Mouse (Mus musculus) neural tube, embryonic 11.5 days (tissue): ENCODE results near the gene AC134908.4. TPM values are rescaled to one million over a fixed set of nuclear protein-coding genes. Genes with fewer than 3 reads are reported as not detected.

Experiments used
- ATAC-seq: fragments of 200-750 bp; cut with Nextera tagmentation; 2 replicates; pipeline ENCODE4 v1.8.0; 2017; ENCODE audit warnings: moderate number of reproducible peaks, mild to moderate bottlenecking, moderate TSS enrichment, moderate library complexity; ENCODE audit not compliant: insufficient read depth, low FRiP score, low TSS enrichment
- DNase-seq: peaks from one replicate; pipeline ENCODE4 v3.0.0-alpha.2; 2015; ENCODE audit warnings: low spot score
- H3K27ac ChIP-seq: fragments of 300-500 bp; sonication (generic); 2 replicates; pipeline ENCODE4 v1.5.1; 2014; ENCODE audit warnings: low read depth, mild to moderate bottlenecking, low read length
- H3K27me3 ChIP-seq: fragments of 300-500 bp; sonication (generic); 2 replicates; pipeline ENCODE4 v1.6.1; 2014; ENCODE audit warnings: mild to moderate bottlenecking, low read length, mixed read lengths; ENCODE audit not compliant: control insufficient read depth, insufficient read depth
- H3K36me3 ChIP-seq: fragments of 300-500 bp; sonication (generic); 2 replicates; pipeline ENCODE4 v1.6.1; 2014; ENCODE audit warnings: mild to moderate bottlenecking, low read length, moderate library complexity, mixed read lengths; ENCODE audit not compliant: control insufficient read depth, insufficient read depth
- H3K4me1 ChIP-seq: fragments of 300-500 bp; sonication (generic); 2 replicates; pipeline ENCODE4 v1.6.1; 2014; ENCODE audit warnings: low read length, mixed read lengths; ENCODE audit not compliant: control insufficient read depth, insufficient read depth
- H3K4me2 ChIP-seq: fragments of 300-500 bp; sonication (generic); 2 replicates; pipeline ENCODE4 v1.6.1; 2014; ENCODE audit warnings: low read depth, mild to moderate bottlenecking, moderate library complexity
- H3K4me3 ChIP-seq: fragments of 300-500 bp; sonication (generic); 2 replicates; pipeline ENCODE4 v1.5.1; 2014; ENCODE audit warnings: low read depth, low read length
- H3K9ac ChIP-seq: fragments of 300-500 bp; sonication (generic); 2 replicates; pipeline ENCODE4 v1.6.1; 2014; ENCODE audit warnings: mild to moderate bottlenecking, low read length
- H3K9me3 ChIP-seq: fragments of 300-500 bp; sonication (generic); 2 replicates; pipeline ENCODE4 v1.6.1; 2016; ENCODE audit warnings: low read length; ENCODE audit not compliant: control insufficient read depth
- WGBS: fragments of 180-500 bp; shearing (Covaris S2); extraction: QIAGEN DNeasy Blood & Tissue Kit; methylation state at CpG from one replicate; pipeline ENCODE4 v1.1.7; 2014; 5-methylcytosine and 5-hydroxymethylcytosine counted together
- polyA plus RNA-seq: library from polyadenylated mRNA; unstranded; fragments of >200 nt; fragmentation: Nextera tagmentation; extraction: Ambion mirVana; gene quantifications from 2 replicates; pipeline ENCODE4 v1.2.1, GENCODE M21; 2014

Gene AC134908.4
- polyA plus RNA-seq, 1 experiment from 2014 or later, result 0.78 TPM

DNA sequence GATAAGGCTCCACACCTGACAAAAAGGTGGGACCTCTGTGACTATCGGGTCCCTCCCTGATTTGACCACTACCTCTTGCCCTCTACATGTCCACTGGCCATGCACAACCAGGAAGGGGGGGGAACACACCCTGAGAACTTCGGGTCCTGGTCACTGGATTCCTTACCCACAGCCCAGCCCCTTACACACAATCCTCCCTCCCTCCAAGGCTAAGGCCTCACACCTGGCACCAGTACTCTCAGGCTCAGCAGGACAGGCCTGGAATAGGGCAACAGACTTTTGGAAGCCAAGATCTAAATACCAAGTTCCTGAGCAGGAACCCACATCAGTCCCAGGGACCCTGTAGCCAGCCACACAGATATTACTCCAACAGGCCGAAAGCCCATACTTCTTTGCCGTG is 43.4 kb upstream of the AC134908.4 start:
- Histone ChIP-seq H3K4me2 (no peak overlapping the region), H3K36me3 (peaks cover 27% of the 10 kb centered on the region), H3K4me1 (peaks cover 44% of the 10 kb centered on the region), H3K9ac (no peak overlapping the region), H3K4me3 (no peak overlapping the region), H3K9me3 (no peaks in the 10 kb centered on the region), H3K27me3 (no peaks in the 10 kb centered on the region), H3K27ac (no peak overlapping the region)
- 86% methylated on average over 4 of the region's 4 CpGs for WGBS
- no peak for DNase-seq
- ATAC-seq, result no peak

GRCm38 (mm10) chr17:25837533-25837932 is 42.1 kb upstream of the AC134908.4 start:
- Histone ChIP-seq H3K4me2 (peak overlapping the region; percentile 68; the same call in 1 of the 2 replicates), H3K4me1 (peaks cover 41% of the 10 kb centered on the region), H3K9ac (peak overlapping the region; percentile 68; the same call in 1 of the 2 replicates), H3K36me3 (peaks cover 27% of the 10 kb centered on the region), H3K27me3 (no peaks in the 10 kb centered on the region), H3K27ac (peak overlapping the region; percentile 67), H3K9me3 (no peaks in the 10 kb centered on the region), H3K4me3 (no peak overlapping the region)
- peak; percentile 31 for DNase-seq
- 49% methylated on average over 3 of the region's 3 CpGs for WGBS
- no peak for ATAC-seq

- Histone ChIP-seq H3K27ac (peak within 1 kb of the TSS; percentile 67), H3K4me1 (peaks cover 44% of the 10 kb centered on the region), H3K4me3 (peak within 1 kb of the TSS; percentile 29), H3K36me3 (peaks cover 27% of the 10 kb centered on the region), H3K9me3 (no peaks in the 10 kb centered on the region), H3K4me2 (peak within 1 kb of the TSS; percentile 68), H3K27me3 (no peaks in the 10 kb centered on the region), H3K9ac (peak within 1 kb of the TSS; percentile 68)
- WGBS, result 2% methylated on average over 29 of the region's 29 CpGs
- DNase-seq, result peak; percentile 76
- no peak for ATAC-seq
Measured at GRCm38 (mm10) chr17:25837076-25837410, 41.6 kb upstream of the AC134908.4 start, which contains the start of gene Rhbdl1. TSS of gene Rhbdl1 (minus strand) at chr17:25837295.

DNA sequence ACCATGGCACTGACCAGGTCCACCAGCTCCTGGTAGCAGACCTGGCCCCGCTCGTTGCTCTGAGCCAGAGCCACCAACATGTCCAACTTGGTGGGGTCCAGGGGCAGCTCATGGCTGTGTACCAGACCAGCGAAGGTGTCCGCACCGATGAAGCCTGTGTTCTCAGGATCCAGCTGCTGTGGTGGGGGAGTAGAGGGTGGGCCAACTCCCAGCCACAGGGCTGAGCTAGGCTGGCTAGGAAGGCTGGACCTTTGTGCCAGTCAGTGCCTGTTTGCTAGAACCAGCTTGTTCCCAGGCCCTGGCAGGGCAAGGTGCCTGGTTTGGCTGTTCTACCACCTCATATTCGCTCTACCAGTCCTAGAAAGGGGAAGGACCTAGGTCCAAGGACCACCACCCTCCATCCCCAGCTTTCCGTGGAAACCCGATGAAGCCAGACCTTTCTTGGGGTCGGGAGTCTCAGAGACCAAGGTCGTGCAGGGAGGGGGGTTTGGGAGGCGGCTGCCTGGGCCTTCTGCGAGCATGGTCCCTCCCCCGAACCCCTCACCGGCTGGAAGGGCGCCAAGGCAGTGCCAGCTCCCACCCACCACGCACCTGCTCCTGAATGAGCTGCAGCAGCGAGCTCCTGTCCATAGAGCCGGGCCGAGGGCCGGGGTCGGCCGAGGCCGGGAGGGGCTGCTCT is 41.1 kb upstream of the AC134908.4 start:
- H3K4me2 ChIP-seq, result peak overlapping the region; percentile 68
- peak overlapping the region; percentile 68 for H3K9ac ChIP-seq
- H3K27me3 ChIP-seq, result no peaks in the 10 kb centered on the region
- peaks cover 27% of the 10 kb centered on the region for H3K36me3 ChIP-seq
- DNase-seq (no peak), ATAC-seq (no peak)
- peak overlapping the region; percentile 67 for H3K27ac ChIP-seq
- 27% methylated on average over 21 of the region's 23 CpGs for WGBS
- peaks cover 49% of the 10 kb centered on the region for H3K4me1 ChIP-seq
- H3K4me3 ChIP-seq, result peak overlapping the region; percentile 29
- H3K9me3 ChIP-seq, result no peaks in the 10 kb centered on the region

DNA sequence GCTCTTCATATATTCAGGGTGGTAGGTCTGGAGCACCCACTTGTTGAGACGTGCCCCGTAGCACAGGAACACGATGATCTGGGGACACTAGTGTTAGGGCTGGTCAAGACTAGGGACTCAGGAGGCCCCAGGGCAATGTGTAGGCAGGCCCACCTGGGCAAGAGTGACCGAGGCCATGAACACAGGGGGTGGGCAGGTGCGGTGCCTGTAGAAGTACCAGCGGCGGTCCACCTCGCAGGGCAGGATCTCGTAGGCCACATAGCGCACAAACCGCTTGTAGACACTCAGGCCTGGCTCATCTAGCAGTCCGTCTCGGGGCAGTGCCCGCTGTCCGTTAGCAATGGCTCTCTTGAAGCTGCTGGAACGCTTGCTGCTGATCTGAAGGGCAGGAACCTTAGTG is 40.4 kb upstream of the AC134908.4 start:
- peaks cover 56% of the 10 kb centered on the region for H3K4me1 ChIP-seq
- ATAC-seq (no peak), DNase-seq (no peak)
- no peak overlapping the region for H3K9ac ChIP-seq
- H3K4me2 ChIP-seq, result peak overlapping the region; percentile 68
- no peaks in the 10 kb centered on the region for H3K9me3 ChIP-seq
- H3K4me3 ChIP-seq, result no peak overlapping the region
- no peaks in the 10 kb centered on the region for H3K27me3 ChIP-seq
- peaks cover 28% of the 10 kb centered on the region for H3K36me3 ChIP-seq
- 94% methylated on average over 16 of the region's 16 CpGs for WGBS
- H3K27ac ChIP-seq, result no peak overlapping the region

- no peak overlapping the region for H3K4me3 ChIP-seq
- ATAC-seq, result no peak
- peaks cover 28% of the 10 kb centered on the region for H3K36me3 ChIP-seq
- H3K4me2 ChIP-seq, result peak overlapping the region; percentile 96; the same call in 1 of the 2 replicates
- no peaks in the 10 kb centered on the region for H3K9me3 ChIP-seq
- no peaks in the 10 kb centered on the region for H3K27me3 ChIP-seq
- no peak for DNase-seq
- no peak overlapping the region for H3K9ac ChIP-seq
- H3K4me1 ChIP-seq, result peaks cover 61% of the 10 kb centered on the region
- no peak overlapping the region for H3K27ac ChIP-seq
- 94% methylated on average over 7 of the region's 7 CpGs for WGBS
Measured at GRCm38 (mm10) chr17:25835301-25835700, 39.8 kb upstream of the AC134908.4 start.

DNA sequence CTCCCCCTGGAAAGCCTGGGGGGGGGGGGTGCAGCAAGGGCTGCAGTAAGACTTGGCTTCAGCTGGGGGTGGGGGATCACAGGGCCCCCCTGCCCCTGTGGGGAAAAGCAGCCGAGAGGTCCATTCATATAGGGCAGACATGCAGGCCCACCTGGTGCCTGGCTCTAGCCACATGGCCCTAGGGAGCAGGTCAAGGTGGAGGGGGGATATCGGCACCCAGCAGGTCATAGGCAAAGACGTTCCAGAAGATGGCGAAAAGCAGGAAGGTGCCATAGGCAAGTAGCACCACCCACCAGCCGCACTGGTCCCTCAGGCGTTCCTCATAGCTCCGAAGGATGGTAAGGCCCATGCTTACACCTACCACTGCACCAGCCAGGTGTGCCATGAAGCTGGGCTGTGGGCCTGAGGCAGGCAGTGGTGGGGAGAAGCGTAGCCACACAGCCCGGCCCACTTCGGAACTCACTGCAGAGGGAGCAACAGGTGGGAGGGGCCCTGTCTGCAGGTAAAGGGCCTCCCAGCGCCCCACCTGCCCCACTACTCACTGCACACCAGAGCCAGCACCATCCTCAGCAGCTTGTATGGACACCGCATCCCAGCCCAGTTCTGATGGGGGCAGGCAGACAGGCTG is 39.2 kb upstream of the AC134908.4 start:
- Histone ChIP-seq H3K4me2 (peak overlapping the region; percentile 96), H3K9me3 (no peaks in the 10 kb centered on the region), H3K4me1 (peaks cover 65% of the 10 kb centered on the region), H3K27ac (no peak overlapping the region), H3K4me3 (peak overlapping the region; percentile 85), H3K9ac (peak overlapping the region; percentile 89; the same call in 1 of the 2 replicates), H3K36me3 (peaks cover 27% of the 10 kb centered on the region), H3K27me3 (no peaks in the 10 kb centered on the region)
- 93% methylated on average over 12 of the region's 12 CpGs for WGBS
- ATAC-seq (no peak), DNase-seq (no peak)

- WGBS, result 50% methylated on average over 6 of the region's 6 CpGs
Measured at GRCm38 (mm10) chr17:25833961-25834594, 38.6 kb upstream of the AC134908.4 start.

More at GRCm38 (mm10) chr17:25833961-25834594, 38.6 kb upstream of the AC134908.4 start:
- Histone ChIP-seq H3K4me3 (peak overlapping the region; percentile 85), H3K4me1 (peaks cover 69% of the 10 kb centered on the region), H3K4me2 (peak overlapping the region; percentile 96), H3K27ac (peak overlapping the region; percentile 94), H3K36me3 (peaks cover 22% of the 10 kb centered on the region), H3K9ac (peak overlapping the region; percentile 89), H3K27me3 (no peaks in the 10 kb centered on the region), H3K9me3 (no peaks in the 10 kb centered on the region)
- ATAC-seq, result no peak
- DNase-seq, result no peak
